Mouse (Mus musculus): ENCODE results near the gene Zfp37.

- TF ChIP-seq CTCF (IDR thresholded peaks at IDR 0.05; ENCODE audit: control insufficient read depth, insufficient read depth, low read length) = no peak
- TF ChIP-seq POLR2A (IDR thresholded peaks at IDR 0.05; ENCODE audit: borderline replicate concordance, control insufficient read depth, low read depth, low read length) = no peak
Observed at GRCm38 (mm10) chr4:62208696-62209380, 22.0 kb downstream of the Zfp37 start.
